Mouse (Mus musculus): ENCODE results near the gene Smarcc2. TPM values are rescaled to one million over a fixed set of nuclear protein-coding genes. Genes with fewer than 3 reads are reported as not detected.

Smarcc2 gene
- 121 and 125 TPM in 2 replicates for polyA plus RNA-seq (2016; fragmentation: Nextera tagmentation; extraction: Ambion mirVana)

GRCm38 (mm10) chr10:128458719-128459408 is at the start of gene Smarcc2:
Smarcc2 (plus strand) TSS chr10:128459248.
- ATAC-seq (ENCODE audit: insufficient number of reproducible peaks, insufficient read depth, low FRiP score, low TSS enrichment) = peak; percentile 28
- no peaks in the 10 kb centered on the region for H3K27me3 ChIP-seq

GRCm38 (mm10) chr10:128409692-128410559 is 49.1 kb upstream of the Smarcc2 start:
- H3K4me2 ChIP-seq (replicated peaks) = peak overlapping the region; percentile 84
- 6% methylated on average over 36 of the region's 36 CpGs for WGBS
- peaks cover 29% of the 10 kb centered on the region for H3K4me1 ChIP-seq
- peak; percentile 86 for ATAC-seq (ENCODE audit: insufficient number of reproducible peaks, insufficient read depth, low FRiP score, low TSS enrichment)
- peaks cover 15% of the 10 kb centered on the region for H3K36me3 ChIP-seq
- H3K27me3 ChIP-seq = no peaks in the 10 kb centered on the region
- no peaks in the 10 kb centered on the region for H3K9me3 ChIP-seq
- H3K27ac ChIP-seq = peak overlapping the region; percentile 80
- H3K4me3 ChIP-seq = peak overlapping the region; percentile 93
- peak overlapping the region; percentile 87 for H3K9ac ChIP-seq

More at GRCm38 (mm10) chr10:128458719-128459408, at the start of gene Smarcc2:
- under 1% methylated on average over 66 of the region's 86 CpGs for WGBS
- Histone ChIP-seq H3K36me3 (peaks cover 20% of the 10 kb centered on the region), H3K27ac (peak within 1 kb of the TSS; percentile 96), H3K4me1 (peaks cover 11% of the 10 kb centered on the region), H3K9ac (peak within 1 kb of the TSS; percentile 98), H3K9me3 (no peaks in the 10 kb centered on the region), H3K4me2 (replicated peaks) (peak within 1 kb of the TSS; percentile 85), H3K4me3 (peak within 1 kb of the TSS; percentile 94)

DNA sequence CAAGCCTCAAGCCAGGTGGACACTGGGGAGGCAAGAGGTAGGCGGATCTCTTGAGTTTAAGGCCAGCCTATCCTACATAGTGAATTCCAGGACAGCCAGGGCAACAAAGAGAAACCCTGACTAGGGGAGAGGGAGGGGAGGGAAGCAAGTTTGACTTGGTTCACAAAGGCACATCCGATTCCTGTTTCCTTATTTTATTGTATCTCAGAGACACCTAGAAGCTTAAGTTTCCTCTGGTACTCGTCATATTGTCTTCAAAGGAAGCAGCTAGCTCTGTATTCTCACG is 48.5 kb upstream of the Smarcc2 start:
- Histone ChIP-seq H3K27me3 (no peaks in the 10 kb centered on the region), H3K9me3 (no peaks in the 10 kb centered on the region), H3K4me3 (peak overlapping the region; percentile 93), H3K9ac (peak overlapping the region; percentile 87; the same call in 1 of the 2 replicates), H3K27ac (peak overlapping the region; percentile 80), H3K36me3 (peaks cover 20% of the 10 kb centered on the region), H3K4me2 (replicated peaks) (peak overlapping the region; percentile 84), H3K4me1 (peaks cover 29% of the 10 kb centered on the region)
- 23% methylated on average over 4 of the region's 4 CpGs for WGBS
- no peak for ATAC-seq (ENCODE audit: insufficient number of reproducible peaks, insufficient read depth, low FRiP score, low TSS enrichment)

- peaks cover 29% of the 10 kb centered on the region for H3K4me1 ChIP-seq
- WGBS = 0% methylated on average over 50 of the region's 50 CpGs
- H3K36me3 ChIP-seq = peaks cover 19% of the 10 kb centered on the region
These were observed 47.6 kb upstream of the Smarcc2 start, which contains the start of the genes Nabp2 and Rnf41 for GRCm38 (mm10) chr10:128411211-128412054. Nabp2 (minus strand) TSS chr10:128411492. Rnf41 (plus strand) TSS chr10:128411657.

GRCm38 (mm10) chr10:128412055-128412381 is 47.0 kb upstream of the Smarcc2 start:
- WGBS = 0% methylated on average over 14 of the region's 14 CpGs
- Histone ChIP-seq H3K36me3 (peaks cover 24% of the 10 kb centered on the region), H3K27ac (peak overlapping the region; percentile 95), H3K9me3 (no peaks in the 10 kb centered on the region), H3K4me2 (replicated peaks) (peak overlapping the region; percentile 84), H3K27me3 (no peaks in the 10 kb centered on the region), H3K4me1 (peaks cover 29% of the 10 kb centered on the region), H3K9ac (peak overlapping the region; percentile 87), H3K4me3 (peak overlapping the region; percentile 93)
- no peak for ATAC-seq (ENCODE audit: insufficient number of reproducible peaks, insufficient read depth, low FRiP score, low TSS enrichment)

More at GRCm38 (mm10) chr10:128411211-128412054, 47.6 kb upstream of the Smarcc2 start, which contains the start of the genes Nabp2 and Rnf41:
- peak; percentile 92 for ATAC-seq (ENCODE audit: insufficient number of reproducible peaks, insufficient read depth, low FRiP score, low TSS enrichment)
- H3K4me3 ChIP-seq = peak within 1 kb of the TSS; percentile 93
- H3K27ac ChIP-seq = peak within 1 kb of the TSS; percentile 95
- H3K9me3 ChIP-seq = no peaks in the 10 kb centered on the region
- peak within 1 kb of the TSS; percentile 87 for H3K9ac ChIP-seq
- H3K27me3 ChIP-seq = no peaks in the 10 kb centered on the region
- H3K4me2 ChIP-seq (replicated peaks) = peak within 1 kb of the TSS; percentile 84

DNA sequence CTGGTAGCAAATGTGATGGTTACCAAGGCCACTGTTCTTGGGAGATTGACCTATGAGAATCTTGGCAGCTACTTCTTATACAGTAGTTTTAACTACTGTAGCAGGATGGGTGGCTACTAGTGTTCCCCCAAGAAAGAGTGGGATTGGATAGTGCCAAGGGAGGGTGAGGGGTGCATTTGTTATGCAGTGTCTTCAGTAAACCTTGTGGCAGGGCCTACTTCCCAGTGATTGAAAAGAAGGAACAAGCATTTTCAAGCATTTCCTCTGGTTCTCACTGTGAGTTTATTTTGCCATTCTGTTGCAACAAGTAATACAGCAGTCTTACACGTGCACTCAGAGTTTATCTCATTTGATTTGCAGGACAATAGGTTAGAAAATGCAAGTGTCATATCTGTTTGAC is 46.5 kb upstream of the Smarcc2 start:
- H3K4me2 ChIP-seq (replicated peaks) = peak overlapping the region; percentile 84
- H3K4me3 ChIP-seq = peak overlapping the region; percentile 93
- WGBS = 64% methylated on average over 1 of the region's 1 CpGs
- H3K36me3 ChIP-seq = peaks cover 29% of the 10 kb centered on the region
- no peaks in the 10 kb centered on the region for H3K27me3 ChIP-seq
- H3K9me3 ChIP-seq = no peaks in the 10 kb centered on the region
- H3K9ac ChIP-seq = peak overlapping the region; percentile 87
- no peak for ATAC-seq (ENCODE audit: insufficient number of reproducible peaks, insufficient read depth, low FRiP score, low TSS enrichment)
- peak overlapping the region; percentile 95 for H3K27ac ChIP-seq
- peaks cover 29% of the 10 kb centered on the region for H3K4me1 ChIP-seq

- Histone ChIP-seq H3K4me1 (peaks cover 29% of the 10 kb centered on the region), H3K9ac (peak overlapping the region; percentile 87; the same call in 1 of the 2 replicates), H3K27ac (no peak overlapping the region), H3K4me2 (replicated peaks) (peak overlapping the region; percentile 84; the same call in 1 of the 2 replicates), H3K36me3 (peaks cover 35% of the 10 kb centered on the region), H3K9me3 (no peaks in the 10 kb centered on the region), H3K4me3 (no peak overlapping the region), H3K27me3 (no peaks in the 10 kb centered on the region)
- WGBS = 63% methylated on average over 1 of the region's 1 CpGs
- ATAC-seq (ENCODE audit: insufficient number of reproducible peaks, insufficient read depth, low FRiP score, low TSS enrichment) = no peak
These were observed 46.0 kb upstream of the Smarcc2 start for GRCm38 (mm10) chr10:128413076-128413475.

DNA sequence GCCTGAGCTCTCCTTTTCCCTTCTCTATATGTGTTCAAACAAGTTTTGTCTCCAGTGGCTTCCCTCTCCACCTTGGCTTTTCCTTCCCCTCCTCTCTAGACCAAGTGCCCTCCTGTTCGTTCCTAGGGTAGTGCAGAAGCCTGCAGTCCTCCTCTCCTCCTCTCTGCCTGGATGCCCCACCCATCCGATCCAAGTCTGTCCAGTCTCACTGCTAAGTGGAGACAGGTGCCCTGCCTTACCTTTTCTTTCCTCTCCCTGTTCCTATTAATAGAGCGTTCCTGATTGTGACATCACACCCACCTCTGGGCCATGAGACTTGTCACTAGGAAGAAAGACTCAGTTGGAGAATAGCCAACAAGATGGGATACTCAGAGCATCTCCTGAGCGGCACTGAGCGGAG is 44.2 kb upstream of the Smarcc2 start:
- H3K9ac ChIP-seq = no peak overlapping the region
- H3K36me3 ChIP-seq = peaks cover 50% of the 10 kb centered on the region
- H3K27ac ChIP-seq = no peak overlapping the region
- WGBS = 91% methylated on average over 5 of the region's 5 CpGs
- no peaks in the 10 kb centered on the region for H3K9me3 ChIP-seq
- ATAC-seq (ENCODE audit: insufficient number of reproducible peaks, insufficient read depth, low FRiP score, low TSS enrichment) = no peak
- no peaks in the 10 kb centered on the region for H3K27me3 ChIP-seq
- H3K4me2 ChIP-seq (replicated peaks) = no peak overlapping the region
- H3K4me3 ChIP-seq = no peak overlapping the region
- peaks cover 23% of the 10 kb centered on the region for H3K4me1 ChIP-seq

DNA sequence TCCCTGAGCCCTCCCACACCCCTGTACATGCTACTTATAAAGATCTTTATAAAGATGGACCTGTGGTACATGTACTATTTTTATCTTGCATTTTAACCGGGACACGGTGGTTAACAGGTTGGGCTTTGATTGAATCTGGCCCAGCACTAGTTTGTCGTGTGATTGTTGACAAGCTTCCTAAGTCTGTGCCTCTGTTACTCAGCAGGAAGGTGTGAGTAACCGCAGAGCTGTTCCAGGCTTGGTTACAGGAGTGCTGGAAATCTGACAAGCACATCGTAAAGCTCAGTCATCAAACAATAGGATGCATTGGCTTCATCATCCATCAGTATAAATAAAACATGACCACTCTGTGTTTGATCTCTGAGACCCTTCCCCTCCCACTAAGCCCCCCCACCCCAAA is 36.6 kb upstream of the Smarcc2 start:
- H3K36me3 ChIP-seq = peaks cover 67% of the 10 kb centered on the region
- H3K4me3 ChIP-seq = no peak overlapping the region
- WGBS = 89% methylated on average over 5 of the region's 5 CpGs
- ATAC-seq (ENCODE audit: insufficient number of reproducible peaks, insufficient read depth, low FRiP score, low TSS enrichment) = no peak
- H3K27me3 ChIP-seq = no peaks in the 10 kb centered on the region
- no peak overlapping the region for H3K4me2 ChIP-seq (replicated peaks)
- H3K4me1 ChIP-seq = no peaks in the 10 kb centered on the region
- no peaks in the 10 kb centered on the region for H3K9me3 ChIP-seq
- H3K27ac ChIP-seq = no peak overlapping the region
- no peak overlapping the region for H3K9ac ChIP-seq

- no peaks in the 10 kb centered on the region for H3K4me1 ChIP-seq
- no peak overlapping the region for H3K9ac ChIP-seq
- no peak for ATAC-seq (ENCODE audit: insufficient number of reproducible peaks, insufficient read depth, low FRiP score, low TSS enrichment)
- 47% methylated on average over 7 of the region's 7 CpGs for WGBS
- no peak overlapping the region for H3K4me3 ChIP-seq
- H3K4me2 ChIP-seq (replicated peaks) = no peak overlapping the region
- no peak overlapping the region for H3K27ac ChIP-seq
- H3K36me3 ChIP-seq = peaks cover 63% of the 10 kb centered on the region
- H3K27me3 ChIP-seq = no peaks in the 10 kb centered on the region
- no peaks in the 10 kb centered on the region for H3K9me3 ChIP-seq
These were observed 34.4 kb upstream of the Smarcc2 start for GRCm38 (mm10) chr10:128424604-128425003.

DNA sequence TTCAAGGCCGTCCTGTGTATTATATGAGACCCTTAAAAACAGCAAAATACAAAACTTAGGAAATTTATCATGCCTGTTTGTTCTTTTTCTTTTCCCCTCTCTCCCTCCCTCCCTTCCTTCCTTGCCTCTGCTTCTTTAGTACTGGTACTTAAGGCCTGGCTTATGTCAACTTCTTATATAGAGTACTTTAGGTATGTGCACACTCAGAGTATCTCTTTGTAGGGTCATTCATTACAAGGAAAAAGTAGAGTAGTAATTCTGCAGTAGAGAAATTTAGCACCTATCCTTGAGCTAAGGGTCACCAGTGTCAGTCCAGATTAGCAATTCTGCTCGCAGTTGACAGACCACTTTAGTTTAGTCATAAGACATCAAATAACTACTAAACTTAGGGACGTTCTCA is 33.8 kb upstream of the Smarcc2 start:
- no peaks in the 10 kb centered on the region for H3K4me1 ChIP-seq
- H3K9ac ChIP-seq = no peak overlapping the region
- no peaks in the 10 kb centered on the region for H3K27me3 ChIP-seq
- no peak overlapping the region for H3K4me2 ChIP-seq (replicated peaks)
- H3K4me3 ChIP-seq = no peak overlapping the region
- peaks cover 61% of the 10 kb centered on the region for H3K36me3 ChIP-seq
- H3K9me3 ChIP-seq = no peaks in the 10 kb centered on the region
- 86% methylated on average over 3 of the region's 3 CpGs for WGBS
- no peak for ATAC-seq (ENCODE audit: insufficient number of reproducible peaks, insufficient read depth, low FRiP score, low TSS enrichment)
- no peak overlapping the region for H3K27ac ChIP-seq

Data from embryonic facial prominence, embryonic 12.5 days (tissue).